Mouse (Mus musculus) stomach, postnatal 0 days (tissue): ENCODE measurements around the gene Pex5l. TPM values are rescaled to one million over a fixed set of nuclear protein-coding genes. Genes with fewer than 3 reads are reported as not detected.

ENCODE experiments used
- ATAC-seq: fragments of 200-750 bp; cut with Nextera tagmentation; 2 replicates; pipeline ENCODE4 v1.8.0; 2017; ENCODE audit not compliant: low FRiP score, low TSS enrichment
- DNase-seq: peaks from one replicate; pipeline ENCODE4 v3.0.0-alpha.2; 2016; ENCODE audit warnings: low spot score
- H3K27ac ChIP-seq: fragments of 300-500 bp; sonication (generic); replicated peaks from 2 replicates; pipeline ENCODE4 v1.5.1; 2014; ENCODE audit warnings: mild to moderate bottlenecking, control low read depth
- H3K27me3 ChIP-seq: fragments of 300-500 bp; sonication (generic); 2 replicates; pipeline ENCODE4 v1.6.1; 2014; ENCODE audit warnings: low read length; ENCODE audit not compliant: control insufficient read depth, insufficient read depth
- H3K36me3 ChIP-seq: fragments of 300-500 bp; sonication (generic); 2 replicates; pipeline ENCODE4 v1.6.1; 2014; ENCODE audit warnings: low read length, mixed read lengths; ENCODE audit not compliant: control insufficient read depth, insufficient read depth
- H3K4me1 ChIP-seq: fragments of 300-500 bp; sonication (generic); replicated peaks from 2 replicates; pipeline ENCODE4 v1.6.1; 2014; ENCODE audit warnings: antibody characterized with exemption; ENCODE audit not compliant: control insufficient read depth, insufficient read depth
- H3K4me2 ChIP-seq: fragments of 300-500 bp; sonication (generic); replicated peaks from 2 replicates; pipeline ENCODE4 v1.6.1; 2014; ENCODE audit warnings: low read depth, mild to moderate bottlenecking, control low read depth, moderate library complexity
- H3K4me3 ChIP-seq: fragments of 300-500 bp; sonication (generic); 2 replicates; pipeline ENCODE4 v1.5.1; 2014; ENCODE audit warnings: low read depth, low read length, control low read depth
- H3K9ac ChIP-seq: fragments of 300-500 bp; sonication (generic); 2 replicates; pipeline ENCODE4 v1.6.1; 2014; ENCODE audit warnings: mild to moderate bottlenecking, low read length, control low read depth, mixed read lengths
- H3K9me3 ChIP-seq: fragments of 300-500 bp; sonication (generic); 2 replicates; pipeline ENCODE4 v1.6.1; 2016; ENCODE audit warnings: low read length; ENCODE audit not compliant: control insufficient read depth
- CTCF ChIP-seq: IDR thresholded peaks from 2 replicates; pipeline ENCODE4 v1.5.1; 2016; ENCODE audit warnings: antibody characterized with exemption, low read depth, mild to moderate bottlenecking, moderate library complexity
- EP300 ChIP-seq: optimal IDR thresholded peaks from 2 replicates; pipeline ENCODE3; 2016; ENCODE audit warnings: antibody characterized with exemption
- WGBS: fragments of 180-500 bp; shearing (Covaris S2); extraction: QIAGEN DNeasy Blood & Tissue Kit; methylation state at CpG from one replicate; pipeline ENCODE4 v1.1.7; 2014; 5-methylcytosine and 5-hydroxymethylcytosine counted together
- polyA plus RNA-seq: library from polyadenylated mRNA; unstranded; fragments of >200 nt; fragmentation: Nextera tagmentation; extraction: Ambion mirVana; gene quantifications from 2 replicates; pipeline ENCODE4 v1.2.1, GENCODE M21; 2015

The Pex5l gene
- 0.38 and 0.61 TPM in 2 replicates for polyA plus RNA-seq

DNA sequence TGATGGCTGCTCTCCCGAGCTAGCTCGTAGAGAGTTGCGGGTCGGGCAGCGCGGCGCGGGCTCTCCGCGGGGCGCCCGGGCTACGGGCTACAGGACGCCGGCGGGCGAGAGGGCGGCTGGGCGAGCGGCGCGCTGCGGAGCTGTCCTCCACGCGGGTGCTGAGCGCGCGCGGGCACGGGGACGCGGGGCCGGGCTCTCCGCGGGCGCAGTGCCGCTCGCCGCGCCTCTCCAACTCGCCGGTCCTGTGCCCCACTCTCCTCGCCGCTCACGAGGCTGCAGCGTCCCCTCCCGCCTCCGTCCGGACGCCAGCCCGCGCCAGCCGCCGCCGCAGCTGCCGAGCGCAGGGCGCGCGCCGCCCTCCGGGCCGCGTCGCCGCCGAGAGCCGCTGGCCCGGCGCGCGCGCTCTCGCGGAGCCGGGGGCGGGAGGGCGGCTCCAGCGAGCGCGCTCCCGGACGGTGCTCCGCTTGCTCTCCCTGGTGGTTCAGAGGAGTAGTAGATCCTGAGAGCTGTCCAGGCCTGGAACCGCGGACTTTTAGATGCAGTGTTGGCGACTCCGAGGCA lies at the start of gene Pex5l:
Gene Pex5l (minus strand): TSS at position 347 of the 561 bp plus-strand sequence.
- Histone ChIP-seq H3K4me3 (peak within 1 kb of the TSS; percentile 48), H3K9me3 (no peaks in the 10 kb centered on the region), H3K4me1 (0 out of 2 replicates have a peak, but pooled peaks cover 3% of the 10 kb centered on the region), H3K27ac (no peak within 1 kb of the TSS), H3K27me3 (0 out of 2 replicates have a peak, but pooled peaks cover 4% of the 10 kb centered on the region), H3K4me2 (peak within 1 kb of the TSS; percentile 74), H3K9ac (0 out of 2 replicates have a peak within 1 kb of the TSS, but pooled peaks have one; percentile 9), H3K36me3 (no peaks in the 10 kb centered on the region)
- TF ChIP-seq EP300 (no peak), CTCF (peak; percentile 66)
- under 1% methylated on average over 55 of the region's 88 CpGs for WGBS
- ATAC-seq (peak; percentile 94), DNase-seq (peak; percentile 77)

DNA sequence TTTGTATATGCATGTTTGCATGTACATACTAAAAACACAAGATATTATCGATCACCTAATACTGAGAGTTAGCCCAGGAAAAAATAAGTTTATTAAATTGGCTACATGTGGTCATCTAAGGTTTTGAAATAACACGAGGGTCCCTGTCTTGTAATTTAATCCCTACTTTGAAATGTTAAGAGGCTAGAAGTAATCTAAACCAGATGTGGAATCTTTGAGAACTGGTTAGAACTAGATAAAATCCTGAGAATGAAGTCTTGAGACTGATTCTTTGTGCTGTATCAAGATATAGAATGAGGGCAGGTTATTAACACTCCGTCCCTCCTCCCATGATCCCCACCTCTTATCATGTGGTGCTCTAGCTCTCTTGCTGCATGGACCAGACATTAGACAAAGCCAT lies 22.1 kb upstream of the Pex5l start:
- no peaks in the 10 kb centered on the region for H3K27me3 ChIP-seq
- H3K4me1 ChIP-seq = no peaks in the 10 kb centered on the region
- no peak overlapping the region for H3K27ac ChIP-seq
- TF ChIP-seq CTCF (no peak), EP300 (no peak)
- no peak overlapping the region for H3K9ac ChIP-seq
- ATAC-seq (no peak), DNase-seq (no peak)
- 74% methylated on average over 3 of the region's 3 CpGs for WGBS
- no peaks in the 10 kb centered on the region for H3K9me3 ChIP-seq
- H3K36me3 ChIP-seq = no peaks in the 10 kb centered on the region
- H3K4me2 ChIP-seq = no peak overlapping the region
- H3K4me3 ChIP-seq = no peak overlapping the region

DNA sequence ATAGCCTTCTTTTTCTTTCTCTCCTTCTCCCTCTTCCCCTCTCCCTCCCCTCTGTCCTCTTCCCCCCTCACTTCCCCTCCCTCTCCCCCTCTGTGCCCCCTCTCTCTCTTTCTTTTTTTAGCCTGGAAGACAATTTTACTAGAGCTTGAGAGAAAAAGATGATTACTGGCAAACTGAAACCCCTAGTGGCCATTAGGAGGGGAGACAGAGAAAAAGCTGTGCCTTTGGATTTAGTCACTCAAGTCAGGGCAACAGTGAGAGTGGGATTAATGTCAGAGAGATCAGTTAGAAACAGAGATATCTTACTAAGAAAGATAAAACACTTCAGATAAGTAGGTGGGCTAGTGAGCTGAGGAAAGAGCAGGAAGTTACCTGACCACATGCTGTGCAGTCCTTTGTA lies 20.8 kb upstream of the Pex5l start:
- no peaks in the 10 kb centered on the region for H3K4me1 ChIP-seq

DNA sequence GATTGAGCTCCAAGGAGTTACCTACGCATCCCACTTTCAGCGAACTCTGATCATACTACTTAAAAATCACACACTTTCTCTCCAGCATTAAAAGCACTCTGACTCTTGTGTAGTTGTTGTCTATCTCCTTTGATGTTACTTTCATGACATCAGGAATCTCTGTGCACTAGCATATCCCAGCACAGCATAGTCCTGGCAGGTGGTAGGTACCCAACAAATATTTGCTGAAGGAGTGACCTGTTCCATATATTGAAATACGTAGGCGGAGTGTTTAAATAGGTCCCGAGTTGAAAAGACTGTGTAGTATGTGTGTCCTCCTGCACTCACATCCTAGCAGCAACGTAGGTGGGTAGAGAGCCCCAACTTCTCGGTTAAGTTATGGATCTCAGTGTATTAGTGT lies 545 bp upstream of the Pex5l start:
- no peaks in the 10 kb centered on the region for H3K36me3 ChIP-seq
- H3K4me3 ChIP-seq = no peak overlapping the region
- H3K4me1 ChIP-seq = 0 out of 2 replicates have a peak, but pooled peaks cover 3% of the 10 kb centered on the region
- TF ChIP-seq CTCF (no peak), EP300 (no peak)
- DNase-seq = peak; percentile 19
- H3K27me3 ChIP-seq = 0 out of 2 replicates have a peak, but pooled peaks cover 4% of the 10 kb centered on the region
- H3K9me3 ChIP-seq = no peaks in the 10 kb centered on the region
- peak overlapping the region; percentile 74; the same call in 1 of the 2 replicates for H3K4me2 ChIP-seq
- H3K9ac ChIP-seq = no peak overlapping the region
- 50% methylated on average over 7 of the region's 7 CpGs for WGBS
- H3K27ac ChIP-seq = no peak overlapping the region
- ATAC-seq = peak; percentile 71

More for the DNA sequence above, 20.8 kb upstream of the Pex5l start:
- Histone ChIP-seq H3K27ac (no peak overlapping the region), H3K9ac (no peak overlapping the region), H3K27me3 (no peaks in the 10 kb centered on the region), H3K4me2 (no peak overlapping the region), H3K4me3 (no peak overlapping the region), H3K9me3 (no peaks in the 10 kb centered on the region), H3K36me3 (no peaks in the 10 kb centered on the region)
- DNase-seq = no peak
- 0 out of 2 replicates have a peak, but pooled peaks have one; percentile 20 for TF ChIP-seq CTCF
- no peak for TF ChIP-seq EP300
- no peak for ATAC-seq

DNA sequence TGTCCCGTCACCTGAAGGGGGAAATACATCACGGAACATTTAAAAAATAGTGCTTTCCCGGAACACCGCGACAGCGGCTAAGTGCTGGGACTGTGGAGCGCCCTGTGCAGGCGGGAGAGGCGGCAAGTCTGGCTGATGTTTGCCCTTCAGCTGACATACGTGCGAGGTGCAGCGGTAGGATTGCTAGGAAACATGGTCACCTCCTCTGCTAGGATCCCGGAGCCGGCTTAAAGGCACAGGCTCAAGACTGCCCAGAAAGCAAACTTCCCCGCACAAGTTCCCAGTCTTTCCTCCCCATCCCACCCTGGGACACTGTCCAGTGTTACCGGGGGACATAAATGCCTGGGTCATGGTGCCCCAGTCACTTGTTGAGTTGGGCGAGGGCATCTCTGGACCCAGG lies 649 bp downstream of the Pex5l start:
- WGBS = under 1% methylated on average over 17 of the region's 17 CpGs
- 0 out of 2 replicates have a peak overlapping the region, but pooled peaks have one; percentile 9 for H3K9ac ChIP-seq
- ATAC-seq = peak; percentile 33; the same call in 1 of the 2 replicates

DNA sequence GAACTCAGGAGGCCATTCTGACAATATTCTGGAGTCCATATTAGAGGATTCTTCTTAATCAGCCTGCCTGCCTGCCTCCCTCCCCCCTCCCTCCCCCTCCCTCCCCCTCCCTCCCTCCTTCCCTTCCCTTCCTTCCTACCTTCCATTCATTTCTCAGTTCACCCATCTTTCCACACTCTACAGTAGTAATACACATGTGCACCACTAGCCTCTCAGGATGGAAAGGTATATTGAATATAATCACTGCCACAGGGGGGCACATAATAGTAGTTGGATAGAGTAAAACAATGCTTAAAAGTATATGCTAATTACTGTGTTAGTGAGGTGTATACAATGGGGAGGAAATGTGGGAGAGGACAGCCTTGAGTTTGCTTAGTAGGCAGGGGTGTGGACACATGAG lies 13.1 kb downstream of the Pex5l start:
- ATAC-seq (no peak), DNase-seq (no peak)
- Histone ChIP-seq H3K27ac (no peak overlapping the region), H3K9ac (no peak overlapping the region), H3K4me3 (no peak overlapping the region), H3K9me3 (no peaks in the 10 kb centered on the region), H3K4me2 (no peak overlapping the region), H3K4me1 (no peaks in the 10 kb centered on the region), H3K27me3 (no peaks in the 10 kb centered on the region), H3K36me3 (no peaks in the 10 kb centered on the region)
- TF ChIP-seq EP300 (no peak), CTCF (no peak)

More for the DNA sequence above, 649 bp downstream of the Pex5l start:
- H3K4me1 ChIP-seq = 0 out of 2 replicates have a peak, but pooled peaks cover 3% of the 10 kb centered on the region
- peak overlapping the region; percentile 74 for H3K4me2 ChIP-seq
- H3K9me3 ChIP-seq = no peaks in the 10 kb centered on the region
- peak; percentile 44 for DNase-seq
- peak overlapping the region; percentile 48 for H3K4me3 ChIP-seq
- no peaks in the 10 kb centered on the region for H3K36me3 ChIP-seq
- H3K27ac ChIP-seq = no peak overlapping the region
- no peak for TF ChIP-seq CTCF
- TF ChIP-seq EP300 = no peak
- H3K27me3 ChIP-seq = 0 out of 2 replicates have a peak, but pooled peaks cover 4% of the 10 kb centered on the region
